Mouse (Mus musculus) liver, adult 2 months (tissue): ENCODE measurements around the gene Cd68. TPM values are rescaled to one million over a fixed set of nuclear protein-coding genes. Genes with fewer than 3 reads are reported as not detected.

Experiments used
- DNase-seq: peaks from one replicate; pipeline ENCODE4 v3.0.0-alpha.2; 2011; ENCODE audit warnings: low read depth, low spot score; ENCODE audit errors: extremely low read depth
- H3K27ac ChIP-seq: fragments of 200-500 bp; replicated peaks from 2 replicates; pipeline ENCODE4 v1.5.1; 2012; ENCODE audit warnings: low read depth, mild to moderate bottlenecking, control low read depth, inconsistent platforms, low read length; ENCODE audit not compliant: insufficient read depth
- H3K27me3 ChIP-seq: fragments of 200-500 bp; 2 replicates; pipeline ENCODE4 v1.6.1; 2012; ENCODE audit warnings: mild to moderate bottlenecking, moderate library complexity, low read length, inconsistent platforms; ENCODE audit not compliant: control insufficient read depth, insufficient read depth
- H3K36me3 ChIP-seq: fragments of 200-500 bp; 2 replicates; pipeline ENCODE4 v1.6.1; 2012; ENCODE audit warnings: low read length, inconsistent platforms; ENCODE audit not compliant: control insufficient read depth, insufficient read depth
- H3K4me1 ChIP-seq: fragments of 200-500 bp; 2 replicates; pipeline ENCODE4 v1.6.1; 2011; ENCODE audit warnings: low read length; ENCODE audit not compliant: control insufficient read depth, insufficient read depth
- H3K4me3 ChIP-seq: fragments of 200-500 bp; 2 replicates; pipeline ENCODE4 v1.5.1; 2011; ENCODE audit warnings: low read depth, mild to moderate bottlenecking, control low read depth, low read length, moderate library complexity; ENCODE audit not compliant: insufficient read depth
- H3K79me2 ChIP-seq: fragments of 200-500 bp; 2 replicates; pipeline ENCODE4 v1.6.1; 2012; ENCODE audit warnings: inconsistent platforms, mild to moderate bottlenecking, low read length, moderate library complexity; ENCODE audit not compliant: control insufficient read depth, insufficient read depth
- H3K9ac ChIP-seq: fragments of 200-500 bp; 2 replicates; pipeline ENCODE4 v1.6.1; 2012; ENCODE audit warnings: low read depth, mild to moderate bottlenecking, control low read depth, inconsistent platforms, low read length
- CTCF ChIP-seq: fragments of 200-500 bp; IDR thresholded peaks from 2 replicates; pipeline ENCODE4 v1.5.1; 2011; ENCODE audit warnings: low read depth, low read length, control low read depth
- POLR2A ChIP-seq: fragments of 200-500 bp; IDR thresholded peaks from 2 replicates; pipeline ENCODE4 v1.6.1; 2011; ENCODE audit warnings: low read length, control low read depth; ENCODE audit not compliant: insufficient read depth; ENCODE audit errors: extremely low read depth
- WGBS: fragments of 180-500 bp; shearing (Covaris S2); methylation state at CpG from one replicate; pipeline ENCODE4 v1.1.7; 2018; 5-methylcytosine and 5-hydroxymethylcytosine counted together
- polyA plus RNA-seq: library from polyadenylated mRNA; depleted of rRNA; stranded (reverse); fragments of >200 nt; gene quantifications from 2 replicates; pipeline ENCODE4 v1.2.3, GENCODE M21; 2012
- total RNA-seq: library from RNA; depleted of rRNA; stranded (reverse); fragments of >200 nt; gene quantifications from 2 replicates; pipeline ENCODE4 v1.2.3, GENCODE M21; 2014

Cd68 gene
- total and polyA plus RNA-seq, 2 experiments = 4.5 to 14.8 TPM

DNA sequence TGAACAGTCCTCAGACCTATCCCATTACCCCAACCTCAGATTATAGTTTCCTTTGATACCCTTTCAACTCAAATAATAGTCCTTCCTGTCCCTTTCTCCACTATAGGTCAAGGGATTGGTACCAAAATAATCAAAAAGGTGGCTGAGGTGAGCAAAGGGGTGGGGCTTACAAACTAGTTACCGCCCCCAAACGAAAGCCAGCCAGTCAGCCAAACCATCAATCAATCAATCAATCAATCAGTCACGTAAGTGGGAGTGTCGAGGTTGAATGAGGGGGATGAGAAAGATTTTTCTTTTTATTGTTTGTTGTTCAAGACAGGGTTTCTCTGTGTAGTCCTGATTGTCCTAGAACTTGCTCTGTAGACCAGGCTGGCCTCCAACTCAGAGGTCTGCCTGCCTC, 42.9 kb downstream of the Cd68 start:
- WGBS = 34% methylated on average over 4 of the region's 4 CpGs
- no peak overlapping the region for H3K9ac ChIP-seq

DNA sequence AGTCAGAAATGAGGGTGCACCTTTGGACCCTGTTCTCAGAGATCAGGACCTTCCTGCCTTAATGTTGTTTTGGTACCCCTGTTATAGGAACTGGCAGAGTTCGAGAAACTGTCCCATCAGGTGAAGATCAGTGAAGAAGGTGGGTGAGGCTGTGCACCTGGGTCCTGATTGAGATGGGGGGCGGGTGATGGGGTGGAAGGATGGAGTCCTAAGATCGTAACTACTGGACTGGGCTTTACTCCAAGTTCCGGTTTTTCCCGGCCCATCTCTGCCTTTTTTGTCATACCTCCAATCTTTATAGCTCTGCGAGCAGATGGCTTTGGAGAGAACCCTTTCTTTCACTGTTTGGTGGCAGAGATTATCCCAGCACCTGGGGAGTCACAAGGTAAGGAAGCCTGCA, 43.5 kb downstream of the Cd68 start:
- Histone ChIP-seq H3K27me3 (no peaks in the 10 kb centered on the region), H3K79me2 (no peaks in the 10 kb centered on the region), H3K4me1 (peaks cover 2% of the 10 kb centered on the region; the same call in 1 of the 2 replicates), H3K36me3 (no peaks in the 10 kb centered on the region), H3K9ac (peak overlapping the region; percentile 73), H3K27ac (peak overlapping the region; percentile 88), H3K4me3 (peak overlapping the region; percentile 58)
- DNase-seq = peak; percentile 43
- TF ChIP-seq CTCF (no peak), POLR2A (no peak)
- 6% methylated on average over 6 of the region's 6 CpGs for WGBS

More for the DNA sequence above, 42.9 kb downstream of the Cd68 start:
- H3K27ac ChIP-seq = no peak overlapping the region
- no peaks in the 10 kb centered on the region for H3K36me3 ChIP-seq
- H3K4me3 ChIP-seq = no peak overlapping the region
- H3K4me1 ChIP-seq = peaks cover 2% of the 10 kb centered on the region; the same call in 1 of the 2 replicates
- peak; percentile 51 for DNase-seq
- H3K27me3 ChIP-seq = no peaks in the 10 kb centered on the region
- TF ChIP-seq POLR2A (no peak), CTCF (no peak)
- H3K79me2 ChIP-seq = no peaks in the 10 kb centered on the region

DNA sequence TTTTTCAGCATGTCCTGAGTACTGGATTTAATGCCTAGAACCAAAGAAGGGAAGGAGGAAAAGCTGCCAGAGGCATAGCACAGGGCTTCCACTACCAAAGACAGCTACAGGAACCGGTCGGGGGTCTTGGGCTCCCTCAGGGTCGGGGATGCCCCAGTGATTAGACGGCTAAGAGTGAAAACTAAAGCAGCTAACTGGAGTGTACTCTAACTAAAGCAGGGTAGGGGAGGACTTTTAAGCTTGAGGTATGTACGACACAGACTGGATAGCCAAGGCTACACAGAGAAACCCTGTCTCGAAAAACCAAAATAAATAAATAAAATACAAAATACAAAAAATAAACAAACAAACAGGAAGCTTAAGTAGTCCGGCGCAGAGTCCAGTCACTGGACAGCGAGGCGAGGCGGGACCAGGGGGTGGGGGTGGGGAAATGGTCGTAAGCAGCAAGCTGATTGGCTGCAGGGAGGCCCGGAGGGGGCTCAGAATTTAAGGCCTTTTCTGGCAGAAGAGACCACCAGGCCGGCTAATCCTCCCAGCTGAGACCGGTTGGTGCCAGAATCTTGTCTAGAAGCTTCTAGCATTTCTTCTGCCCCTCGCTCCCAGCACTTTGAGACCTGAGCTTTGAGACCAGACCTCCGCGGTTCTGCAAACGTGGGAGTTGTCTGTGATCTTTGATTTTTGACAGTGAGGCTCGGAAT, 44.2 kb downstream of the Cd68 start, which contains the start of gene Sat2:
Gene Sat2, plus strand, starts transcription at position 454 of the 698 bp plus-strand sequence.
- H3K9ac ChIP-seq = peak within 1 kb of the TSS; percentile 73
- peak within 1 kb of the TSS; percentile 88 for H3K27ac ChIP-seq
- TF ChIP-seq CTCF (no peak), POLR2A (no peak)
- DNase-seq = peak; percentile 68
- H3K27me3 ChIP-seq = no peaks in the 10 kb centered on the region
- peak within 1 kb of the TSS; percentile 58 for H3K4me3 ChIP-seq
- under 1% methylated on average over 20 of the region's 20 CpGs for WGBS
- no peaks in the 10 kb centered on the region for H3K79me2 ChIP-seq
- peaks cover 2% of the 10 kb centered on the region; the same call in 1 of the 2 replicates for H3K4me1 ChIP-seq
- H3K36me3 ChIP-seq = no peaks in the 10 kb centered on the region

DNA sequence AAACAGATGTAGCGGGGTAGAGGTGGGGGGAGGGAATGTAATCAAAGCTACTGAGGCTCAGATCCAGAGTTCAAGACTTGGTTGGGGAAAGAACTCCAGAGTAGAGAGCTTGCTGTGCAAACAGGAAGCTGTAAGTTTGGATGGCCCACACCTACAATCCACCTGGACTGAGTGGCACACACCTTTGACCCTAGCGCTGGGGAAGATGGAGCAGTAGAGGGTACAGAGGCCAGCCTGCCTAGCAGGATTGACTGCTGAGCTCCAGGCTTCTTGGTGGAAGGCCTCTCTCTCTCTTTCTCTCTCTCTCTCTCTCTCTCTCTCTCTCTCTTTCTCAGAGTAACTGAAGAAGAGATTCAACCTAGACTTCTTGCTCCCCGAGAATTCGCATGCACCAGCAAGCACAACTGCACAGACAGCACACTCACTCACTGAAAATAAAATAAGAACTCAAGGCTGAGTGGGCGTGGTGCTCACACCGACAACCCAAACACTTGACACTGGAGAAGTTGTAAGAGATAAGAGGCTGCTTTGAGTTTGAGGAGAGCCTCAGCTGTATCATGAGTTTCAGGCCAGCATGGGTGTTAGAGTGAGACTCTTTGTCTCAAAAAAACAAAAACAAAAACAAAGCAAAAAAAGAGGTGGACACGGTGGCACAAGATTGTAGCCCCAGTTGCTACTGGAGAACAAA, 45.4 kb downstream of the Cd68 start:
- no peaks in the 10 kb centered on the region for H3K79me2 ChIP-seq
- TF ChIP-seq POLR2A (no peak), CTCF (no peak)
- peaks cover 2% of the 10 kb centered on the region; the same call in 1 of the 2 replicates for H3K4me1 ChIP-seq
- 80% methylated on average over 7 of the region's 7 CpGs for WGBS
- H3K27me3 ChIP-seq = no peaks in the 10 kb centered on the region
- no peak overlapping the region for H3K9ac ChIP-seq
- no peaks in the 10 kb centered on the region for H3K36me3 ChIP-seq
- no peak overlapping the region for H3K4me3 ChIP-seq
- no peak overlapping the region for H3K27ac ChIP-seq
- DNase-seq = no peak

DNA sequence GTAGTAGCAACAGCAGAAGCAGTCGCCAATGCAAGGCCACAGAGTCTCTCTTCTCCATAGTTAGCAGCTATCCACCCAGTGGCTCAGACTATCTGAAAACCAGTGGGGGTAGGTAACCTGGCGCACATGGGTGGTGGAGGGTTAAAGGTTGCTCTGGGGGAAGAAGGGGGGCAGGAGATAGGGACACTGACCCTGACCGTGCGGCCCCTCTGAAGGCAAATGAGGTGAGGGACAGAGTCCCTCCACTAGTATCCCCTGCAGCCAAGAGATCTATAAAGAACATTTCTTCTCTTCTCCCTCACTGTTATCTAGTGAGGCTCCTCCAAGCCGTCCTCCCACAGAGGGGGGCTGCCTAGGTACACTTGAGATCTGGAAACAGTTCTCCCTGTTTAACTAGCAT, 48.1 kb downstream of the Cd68 start, which contains the start of gene Shbg:
Gene Shbg, minus strand, starts transcription at position 101 of the 400 bp plus-strand sequence.
- 56% methylated on average over 5 of the region's 5 CpGs for WGBS
- no peak within 1 kb of the TSS for H3K9ac ChIP-seq
- no peak for DNase-seq
- peaks cover 2% of the 10 kb centered on the region; the same call in 1 of the 2 replicates for H3K4me1 ChIP-seq
- no peak for TF ChIP-seq POLR2A
- no peak for TF ChIP-seq CTCF
- no peaks in the 10 kb centered on the region for H3K27me3 ChIP-seq
- no peak within 1 kb of the TSS for H3K27ac ChIP-seq
- H3K79me2 ChIP-seq = no peaks in the 10 kb centered on the region
- H3K4me3 ChIP-seq = no peak within 1 kb of the TSS
- no peaks in the 10 kb centered on the region for H3K36me3 ChIP-seq
